Mouse (Mus musculus) large intestine, adult 2 months (tissue): ENCODE measurements around the gene Plekha6. TPM values are rescaled to one million over a fixed set of nuclear protein-coding genes. Genes with fewer than 3 reads are reported as not detected.

Experiments
- DNase-seq: peaks from one replicate; pipeline ENCODE4 v3.0.0-alpha.2; 2012; ENCODE audit warnings: low read depth, low spot score
- WGBS: fragments of 180-500 bp; shearing (Covaris S2); methylation state at CpG from one replicate; pipeline ENCODE4 v1.1.7; 2018; 5-methylcytosine and 5-hydroxymethylcytosine counted together
- polyA plus RNA-seq: library from polyadenylated mRNA; depleted of rRNA; stranded (reverse); fragments of >200 nt; gene quantifications from 2 replicates; pipeline ENCODE4 v1.2.3, GENCODE M21; 2012

Plekha6 gene
- polyA plus RNA-seq, 1 experiment: 45.8 TPM

DNA sequence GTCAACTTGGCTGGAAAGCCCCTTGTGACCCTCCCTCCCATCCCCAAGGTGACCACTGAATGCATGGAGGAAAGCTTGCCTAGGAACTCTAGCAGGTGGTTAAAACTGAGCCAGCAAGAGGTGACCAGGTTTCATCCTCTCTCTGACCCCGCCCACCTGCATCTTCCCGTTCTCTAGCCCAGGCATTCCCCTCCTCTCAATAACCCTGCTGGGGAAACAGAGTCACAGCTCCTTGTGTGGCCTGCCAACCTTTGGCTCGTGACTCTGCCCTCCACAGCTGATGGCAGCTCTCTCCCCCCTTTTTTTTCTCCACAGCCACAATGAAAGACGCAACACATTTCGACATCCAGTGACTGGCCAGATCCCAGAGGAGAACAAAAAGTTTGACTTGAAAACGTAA is 94.7 kb downstream of the Plekha6 start:
- DNase-seq: no peak
- WGBS: 69% methylated on average over 6 of the region's 6 CpGs

DNA sequence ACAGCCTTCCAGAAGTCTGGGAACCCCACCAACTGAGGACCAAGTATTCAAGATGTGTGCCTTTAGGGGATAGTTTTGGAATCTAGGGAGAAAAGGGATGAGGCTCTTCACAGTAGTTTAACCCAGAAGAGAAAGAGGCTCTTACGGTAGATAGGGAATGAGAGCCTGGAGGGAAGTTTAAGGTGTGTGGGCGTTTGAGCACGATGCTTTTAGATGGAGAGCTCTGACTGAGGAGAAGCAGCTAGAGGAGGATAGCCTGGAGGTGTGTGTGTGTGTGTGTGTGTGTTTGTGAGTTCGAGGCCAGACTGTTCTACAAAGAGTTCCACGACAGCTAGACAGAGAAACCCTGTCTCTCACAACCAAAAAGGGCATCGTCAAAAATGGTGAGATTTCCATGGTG is 98.6 kb downstream of the Plekha6 start:
- WGBS: 87% methylated on average over 6 of the region's 6 CpGs
- no peak for DNase-seq

DNA sequence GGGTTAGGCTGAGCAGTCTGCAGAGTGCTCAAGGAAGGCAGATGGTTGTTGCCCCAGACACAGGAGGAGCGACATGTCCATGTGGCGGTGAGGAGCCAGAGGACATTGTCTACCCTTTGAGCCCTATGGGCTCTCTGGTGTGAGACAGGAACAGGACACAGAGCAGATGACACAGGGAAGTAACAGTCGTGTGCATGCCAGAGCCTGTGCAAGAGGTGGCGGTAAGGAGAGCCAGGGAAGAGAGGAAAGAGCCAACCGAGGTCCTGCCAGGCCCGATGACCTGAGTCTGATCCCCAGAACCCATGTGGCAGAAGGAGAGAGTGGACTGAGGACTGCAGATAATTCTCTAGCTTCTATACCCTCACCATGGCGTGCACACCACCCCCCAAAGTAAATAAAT is 99.1 kb downstream of the Plekha6 start:
- 80% methylated on average over 7 of the region's 7 CpGs for WGBS

GRCm38 (mm10) chr1:133264367-133264766 is 100.4 kb downstream of the Plekha6 start:
- DNase-seq: no peak

More for the DNA sequence above, 99.1 kb downstream of the Plekha6 start:
- no peak for DNase-seq

DNA sequence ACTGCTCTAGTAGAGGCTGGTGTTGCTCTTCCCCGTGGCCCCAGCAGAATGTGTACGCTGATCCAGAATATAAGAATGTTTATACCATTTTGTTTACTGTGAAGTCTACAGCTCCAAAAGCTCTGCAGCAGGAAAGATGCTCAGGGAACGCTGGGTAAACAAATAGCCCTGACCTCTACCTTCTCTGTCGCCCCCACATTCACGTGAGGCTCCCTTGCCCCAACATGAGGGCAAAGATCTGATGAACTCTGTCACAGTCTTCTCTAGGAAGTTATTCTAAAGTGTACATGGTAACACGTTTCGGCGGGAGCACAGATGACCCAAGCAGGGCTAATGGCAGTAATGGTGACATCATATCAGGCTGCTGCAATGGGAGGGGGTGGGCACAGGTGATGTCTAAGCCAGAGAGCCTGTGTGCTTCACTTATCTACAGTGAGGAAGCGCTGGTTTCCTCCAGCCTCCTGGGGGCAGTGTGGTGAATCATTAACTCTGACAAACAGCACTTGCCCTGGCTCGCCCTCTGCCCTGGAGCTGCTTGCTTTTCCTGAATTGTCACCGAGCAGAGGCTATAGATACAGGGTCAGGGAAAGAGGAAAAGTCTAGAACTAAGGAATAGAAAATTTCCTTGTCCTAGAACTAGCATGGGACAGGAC is 101.2 kb downstream of the Plekha6 start:
- 21% methylated on average over 11 of the region's 11 CpGs for WGBS

More at GRCm38 (mm10) chr1:133264367-133264766, 100.4 kb downstream of the Plekha6 start:
- 44% methylated on average over 12 of the region's 12 CpGs for WGBS

GRCm38 (mm10) chr1:133267094-133267493 is 103.1 kb downstream of the Plekha6 start:
- 80% methylated on average over 3 of the region's 3 CpGs for WGBS
- DNase-seq: no peak

More for the DNA sequence above, 101.2 kb downstream of the Plekha6 start:
- no peak for DNase-seq

DNA sequence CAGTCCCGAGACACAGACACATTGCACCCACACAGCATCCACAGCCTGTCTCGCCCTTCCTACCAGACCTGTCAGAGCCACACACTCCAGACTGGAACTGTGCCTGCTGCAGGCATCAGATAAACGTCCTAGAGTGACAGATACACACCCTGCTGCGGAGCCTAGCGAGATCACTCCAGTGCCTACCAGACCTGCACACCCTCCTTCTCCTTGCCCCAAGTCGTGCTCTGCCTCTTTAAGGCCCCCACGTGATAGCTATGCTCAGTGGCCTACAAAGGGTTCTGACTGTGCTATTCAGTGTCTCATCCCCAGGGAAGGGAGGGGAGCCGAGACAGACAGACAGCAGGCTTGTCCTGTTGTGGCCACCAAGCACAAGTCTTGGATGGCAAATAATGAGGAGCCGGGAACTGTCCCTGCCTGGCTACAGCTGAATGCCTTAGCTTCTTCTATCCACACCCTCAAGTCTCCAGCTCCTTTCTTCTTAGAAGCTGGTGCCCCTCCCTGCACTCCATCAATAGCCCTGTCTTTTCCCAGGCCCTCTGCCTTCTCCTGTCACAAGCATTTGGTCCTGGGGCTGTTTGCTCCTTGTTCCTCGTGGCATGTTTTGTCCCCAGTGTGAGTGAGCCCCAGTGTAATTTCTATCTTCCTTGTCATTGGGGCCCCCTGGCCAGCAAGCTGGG is 103.9 kb downstream of the Plekha6 start:
- 65% methylated on average over 10 of the region's 10 CpGs for WGBS

DNA sequence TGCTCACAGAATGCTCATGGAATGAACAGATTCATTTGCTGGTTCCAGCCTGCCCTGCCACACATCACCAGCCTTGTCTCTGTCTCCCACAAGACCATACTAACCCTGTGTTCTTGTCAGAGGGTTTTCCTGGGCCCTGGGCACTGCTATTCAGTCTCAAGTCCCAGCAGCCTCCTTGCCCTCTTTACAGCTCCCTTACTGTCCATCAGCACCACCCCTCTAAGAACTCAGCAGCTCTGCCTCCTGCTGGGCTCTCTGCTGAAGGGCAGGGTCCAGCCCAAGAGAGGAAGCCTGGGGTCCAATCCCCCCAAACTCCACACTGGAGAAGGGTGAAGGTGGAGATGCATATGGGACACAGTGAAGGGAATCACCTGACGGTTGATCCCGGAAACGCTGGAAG is 104.5 kb downstream of the Plekha6 start:
- no peak for DNase-seq
- 85% methylated on average over 3 of the region's 3 CpGs for WGBS

More for the DNA sequence above, 103.9 kb downstream of the Plekha6 start:
- no peak for DNase-seq

- 65% methylated on average over 6 of the region's 6 CpGs for WGBS
- no peak for DNase-seq
These were observed 106.3 kb downstream of the Plekha6 start for GRCm38 (mm10) chr1:133270336-133270735.

DNA sequence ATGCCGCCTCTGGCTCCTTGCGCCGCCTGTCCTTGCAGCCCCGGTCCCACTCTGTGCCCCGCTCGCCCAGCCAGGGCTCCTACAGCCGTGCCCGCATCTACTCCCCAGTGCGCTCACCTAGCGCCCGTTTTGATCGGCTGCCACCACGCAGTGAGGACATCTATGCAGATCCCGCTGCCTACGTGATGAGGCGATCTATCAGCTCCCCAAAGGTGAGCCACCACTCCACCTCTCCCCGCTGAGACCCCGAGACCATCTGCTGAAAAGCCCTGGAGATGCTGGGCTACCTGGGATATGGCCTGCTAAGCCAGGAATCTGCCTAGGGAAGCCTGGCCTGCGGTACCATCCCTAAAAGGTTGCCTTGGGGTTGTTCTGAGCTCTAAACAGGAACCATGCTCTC is 110.2 kb downstream of the Plekha6 start:
- 94% methylated on average over 19 of the region's 19 CpGs for WGBS
- no peak for DNase-seq

DNA sequence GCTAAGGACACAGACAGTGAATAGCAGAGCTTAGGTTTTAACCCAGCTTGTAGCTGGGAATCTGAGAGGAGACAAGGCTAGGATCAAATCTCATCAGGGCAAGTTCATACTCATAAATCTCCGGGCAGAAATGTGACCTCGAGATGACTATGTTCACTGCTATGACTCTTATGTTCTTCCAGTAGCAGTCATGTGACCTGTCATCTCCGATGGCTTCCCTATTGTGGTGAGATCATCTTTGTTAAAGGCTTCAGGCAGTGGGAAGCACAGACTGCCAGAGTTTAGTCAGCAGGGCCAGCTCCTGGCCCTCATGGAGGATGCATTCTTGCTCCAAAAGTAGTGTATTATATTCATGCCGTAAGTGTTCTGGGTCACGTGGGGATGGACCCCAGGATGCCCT is 113.0 kb downstream of the Plekha6 start:
- no peak for DNase-seq
- WGBS: 45% methylated on average over 5 of the region's 5 CpGs

DNA sequence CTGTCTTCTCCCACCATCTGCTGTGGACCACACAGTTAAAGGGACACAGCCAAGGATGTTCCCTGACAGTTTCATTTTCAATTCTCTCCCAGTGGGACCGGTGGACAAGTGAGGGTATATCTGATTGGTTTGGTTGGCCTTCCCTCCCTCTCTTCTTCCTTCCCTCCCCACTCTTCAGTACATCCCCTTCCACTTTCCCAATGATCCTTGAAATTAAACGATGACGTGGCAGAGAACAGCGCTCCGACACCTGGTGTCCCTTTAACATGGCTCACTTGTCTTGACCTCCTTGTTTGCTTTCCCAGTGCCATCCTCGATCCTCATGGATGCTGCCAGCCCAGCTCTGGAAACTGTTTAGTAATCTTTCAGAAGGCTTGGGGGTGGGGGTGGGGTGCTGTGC is 114.5 kb downstream of the Plekha6 start:
- 78% methylated on average over 6 of the region's 6 CpGs for WGBS
- no peak for DNase-seq

- no peak for DNase-seq
- 83% methylated on average over 15 of the region's 15 CpGs for WGBS
These were observed 115.1 kb downstream of the Plekha6 start for GRCm38 (mm10) chr1:133278946-133279631.

DNA sequence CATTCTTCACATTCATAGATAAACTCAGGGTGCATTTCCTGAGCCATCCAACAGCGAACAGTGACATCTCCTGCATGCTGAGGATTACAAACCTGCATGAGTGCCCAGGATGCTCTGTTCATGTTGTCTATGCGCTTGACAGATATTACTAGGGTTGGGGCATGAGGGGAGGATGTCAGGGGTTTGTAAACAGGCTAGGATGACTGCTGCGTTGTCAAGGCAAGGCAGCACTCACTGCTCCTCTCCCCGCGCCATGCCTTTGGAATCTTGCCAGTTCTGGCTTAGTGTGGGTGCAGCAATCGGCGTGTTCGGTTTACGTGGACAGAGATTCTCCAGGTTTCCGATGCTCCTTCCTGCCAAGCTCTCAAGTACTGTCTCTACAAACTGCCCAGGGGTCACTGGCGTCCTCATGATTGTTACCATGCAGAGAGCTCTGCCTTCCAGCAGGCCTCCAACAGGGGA is 115.7 kb downstream of the Plekha6 start:
- 57% methylated on average over 11 of the region's 11 CpGs for WGBS
- DNase-seq: no peak

GRCm38 (mm10) chr1:133280537-133280936 is 116.5 kb downstream of the Plekha6 start:
- WGBS: 87% methylated on average over 2 of the region's 2 CpGs
- no peak for DNase-seq

DNA sequence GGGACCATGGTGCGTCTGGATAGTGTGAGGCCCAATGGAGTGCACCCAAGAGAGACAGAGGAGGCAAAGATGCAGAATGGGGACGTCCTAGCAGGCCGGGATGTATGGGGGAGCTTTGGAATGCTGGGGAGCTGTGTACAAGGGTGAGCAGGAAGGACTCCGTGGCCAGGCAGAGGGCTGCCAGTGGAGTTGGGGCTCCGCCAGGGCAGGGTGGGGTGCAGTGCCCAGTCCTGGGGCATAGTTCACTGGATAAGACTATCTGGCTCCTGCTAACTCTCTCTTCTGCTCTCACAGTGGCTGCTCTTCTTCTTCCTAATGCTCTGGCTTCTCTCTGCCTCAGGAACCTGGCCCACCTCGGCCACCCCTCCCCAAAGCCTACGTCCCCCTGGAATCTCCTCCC is 121.9 kb downstream of the Plekha6 start:
- DNase-seq: no peak
- 67% methylated on average over 7 of the region's 7 CpGs for WGBS

DNA sequence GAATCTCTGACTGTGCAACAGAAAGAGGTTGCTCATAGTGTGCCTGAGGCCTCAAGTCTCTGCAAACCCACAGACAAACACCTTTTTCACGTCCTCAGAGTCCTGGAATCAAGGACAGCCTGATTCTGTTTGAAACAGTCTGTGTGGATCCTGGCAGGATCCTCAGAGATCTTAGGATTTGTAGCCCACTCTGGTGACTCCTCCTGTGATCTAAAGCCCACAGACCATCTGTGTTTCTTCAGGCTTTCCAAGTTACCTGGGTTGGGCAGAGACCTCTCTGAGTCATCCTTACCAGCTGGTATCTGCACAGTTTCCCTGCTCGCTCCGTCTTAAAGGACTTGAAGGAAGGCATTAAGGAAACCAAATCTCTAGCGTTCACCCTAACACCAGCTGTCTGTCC is 123.0 kb downstream of the Plekha6 start:
- DNase-seq: no peak
- WGBS: 77% methylated on average over 4 of the region's 4 CpGs

GRCm38 (mm10) chr1:133287880-133288279 is 123.9 kb downstream of the Plekha6 start:
- no peak for DNase-seq
- 79% methylated on average over 12 of the region's 12 CpGs for WGBS

- 93% methylated on average over 6 of the region's 6 CpGs for WGBS
- DNase-seq: no peak
These were observed 127.9 kb downstream of the Plekha6 start for GRCm38 (mm10) chr1:133291888-133292287.

GRCm38 (mm10) chr1:133292608-133293007 is 128.6 kb downstream of the Plekha6 start:
- DNase-seq: no peak

DNA sequence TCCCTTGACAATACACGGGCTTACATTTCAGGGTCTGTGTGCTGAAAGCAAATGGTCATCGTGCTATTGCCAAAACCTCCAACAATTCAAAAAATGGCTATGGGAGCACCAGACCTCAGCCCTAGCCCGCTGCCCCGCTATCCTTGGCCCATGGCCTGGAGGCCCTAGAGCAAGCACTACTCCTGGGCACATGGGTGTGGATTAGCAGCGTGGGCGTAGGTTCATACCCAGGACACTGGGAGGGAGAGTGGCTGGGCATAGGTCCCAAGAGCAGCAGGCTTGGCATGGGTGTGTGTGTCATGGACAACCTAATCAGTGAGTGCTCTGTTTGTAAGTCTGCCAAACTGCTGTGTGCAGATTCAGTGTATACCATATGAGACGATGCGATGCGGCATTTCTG is 132.4 kb downstream of the Plekha6 start:
- 48% methylated on average over 9 of the region's 9 CpGs for WGBS

More for the DNA sequence above, 132.4 kb downstream of the Plekha6 start:
- DNase-seq: no peak
